Mouse (Mus musculus) lung, adult 2 months (tissue): Measurements from ENCODE around the gene Pnp. TPM values are rescaled to one million over a fixed set of nuclear protein-coding genes. Genes with fewer than 3 reads are reported as not detected.
"Not testable (repeated sequence)": the region's sequence is repeated elsewhere in the genome, so short reads cannot be mapped to it uniquely, and the experiment has no call there.

Source experiments
- DNase-seq: peaks from one replicate; pipeline ENCODE4 v3.0.0; 2022
- H3K4me1 ChIP-seq: fragments of 200-500 bp; 2 replicates; pipeline ENCODE4 v1.6.1; 2011; ENCODE audit warnings: low read length; ENCODE audit not compliant: control insufficient read depth, insufficient read depth
- H3K4me3 ChIP-seq: fragments of 200-500 bp; replicated peaks from 2 replicates; pipeline ENCODE3; 2011; ENCODE audit warnings: low read depth, mild to moderate bottlenecking, control low read depth, low read length; ENCODE audit errors: extremely low read depth
- CTCF ChIP-seq: fragments of 200-500 bp; IDR thresholded peaks from 2 replicates; pipeline ENCODE4 v1.5.1; 2011; ENCODE audit warnings: mild to moderate bottlenecking, low read length, control low read depth; ENCODE audit not compliant: insufficient read depth
- POLR2A ChIP-seq: fragments of 200-500 bp; IDR thresholded peaks from 2 replicates; pipeline ENCODE4 v1.6.1; 2011; ENCODE audit warnings: low read depth, mild to moderate bottlenecking, control low read depth, low read length, borderline replicate concordance; ENCODE audit errors: extremely low read depth
- WGBS: fragments of 180-500 bp; shearing (Covaris S2); methylation state at CpG from one replicate; pipeline ENCODE4 v1.1.7; 2018; 5-methylcytosine and 5-hydroxymethylcytosine counted together
- polyA plus RNA-seq: library from polyadenylated mRNA; depleted of rRNA; stranded (reverse); fragments of >200 nt; gene quantifications from 2 replicates; pipeline ENCODE4 v1.2.3, GENCODE M21; 2012

Pnp gene
- polyA plus RNA-seq, 1 experiment: 35.3 TPM

- peak; percentile 21 for DNase-seq
- Histone ChIP-seq H3K4me3 (peak overlapping the region; percentile 72), H3K4me1 (peaks cover 5% of the 10 kb centered on the region; the same call in 1 of the 2 replicates)
- TF ChIP-seq CTCF (no peak), POLR2A (no peak)
- 4% methylated on average over 10 of the region's 10 CpGs for WGBS
Observed at GRCm38 (mm10) chr14:50929951-50930350, 931 bp upstream of the Pnp start.

- Histone ChIP-seq H3K4me1 (peaks cover 5% of the 10 kb centered on the region; the same call in 1 of the 2 replicates), H3K4me3 (peak overlapping the region; percentile 72)
- TF ChIP-seq POLR2A: no peak
- TF ChIP-seq CTCF: no peak
- WGBS: 0% methylated on average over 38 of the region's 38 CpGs
- no peak for DNase-seq
Observed at GRCm38 (mm10) chr14:50930377-50930753, 517 bp upstream of the Pnp start.

DNA sequence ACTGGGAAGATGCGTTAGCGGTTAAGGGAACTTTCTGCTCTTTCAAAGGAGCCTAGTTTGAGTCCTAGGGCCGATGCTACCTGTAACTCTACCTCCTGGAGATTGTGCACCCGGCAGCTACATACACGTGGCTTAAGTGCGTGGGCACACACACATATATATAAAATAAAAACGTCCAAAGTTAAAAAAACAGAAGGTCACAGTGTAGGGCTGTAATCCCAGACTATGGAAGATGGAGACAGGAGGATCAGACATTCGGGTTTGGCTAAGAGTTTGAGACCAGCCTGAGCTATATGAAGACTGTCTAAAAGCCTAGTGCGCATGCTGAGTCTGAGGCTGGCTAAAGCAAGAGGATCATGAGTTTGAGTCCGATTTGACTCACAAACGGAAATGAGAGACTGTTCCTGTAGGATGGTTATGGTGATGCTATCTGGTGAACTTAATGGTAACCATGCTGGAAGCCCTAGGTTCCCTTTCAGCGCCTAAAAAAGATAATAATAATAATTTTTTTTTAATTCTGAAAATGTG, 675 bp downstream of the Pnp start:
- 11% methylated on average over 12 of the region's 12 CpGs for WGBS
- H3K4me1 ChIP-seq: peaks cover 5% of the 10 kb centered on the region; the same call in 1 of the 2 replicates
- DNase-seq: no peak
- TF ChIP-seq CTCF (no peak), POLR2A (no peak)
- H3K4me3 ChIP-seq: peak overlapping the region; percentile 74

DNA sequence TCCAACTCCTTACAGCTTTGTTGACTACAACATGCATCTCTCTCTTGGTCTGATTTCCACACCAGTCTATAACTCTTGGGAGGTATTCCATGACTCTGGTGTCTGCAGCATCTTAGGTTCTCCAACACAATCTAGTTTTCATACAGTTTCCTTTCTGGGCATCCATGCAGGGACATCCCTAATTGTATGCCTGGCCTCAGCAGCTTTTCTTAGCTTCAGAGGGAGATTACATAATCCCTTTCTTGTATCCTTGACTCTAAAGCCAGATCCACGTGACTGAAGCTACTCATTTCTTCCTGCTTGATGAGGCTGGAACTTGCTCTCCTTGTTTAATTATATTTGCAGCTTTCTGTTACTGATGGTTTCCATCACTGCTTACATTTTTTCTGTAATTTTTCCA, 5.8 kb downstream of the Pnp start:
- Histone ChIP-seq H3K4me3 (no peak overlapping the region), H3K4me1 (no peaks in the 10 kb centered on the region)
- no peak for TF ChIP-seq CTCF
- no peak for TF ChIP-seq POLR2A
- WGBS: 32% methylated on average over 1 of the region's 1 CpGs
- DNase-seq: no peak

DNA sequence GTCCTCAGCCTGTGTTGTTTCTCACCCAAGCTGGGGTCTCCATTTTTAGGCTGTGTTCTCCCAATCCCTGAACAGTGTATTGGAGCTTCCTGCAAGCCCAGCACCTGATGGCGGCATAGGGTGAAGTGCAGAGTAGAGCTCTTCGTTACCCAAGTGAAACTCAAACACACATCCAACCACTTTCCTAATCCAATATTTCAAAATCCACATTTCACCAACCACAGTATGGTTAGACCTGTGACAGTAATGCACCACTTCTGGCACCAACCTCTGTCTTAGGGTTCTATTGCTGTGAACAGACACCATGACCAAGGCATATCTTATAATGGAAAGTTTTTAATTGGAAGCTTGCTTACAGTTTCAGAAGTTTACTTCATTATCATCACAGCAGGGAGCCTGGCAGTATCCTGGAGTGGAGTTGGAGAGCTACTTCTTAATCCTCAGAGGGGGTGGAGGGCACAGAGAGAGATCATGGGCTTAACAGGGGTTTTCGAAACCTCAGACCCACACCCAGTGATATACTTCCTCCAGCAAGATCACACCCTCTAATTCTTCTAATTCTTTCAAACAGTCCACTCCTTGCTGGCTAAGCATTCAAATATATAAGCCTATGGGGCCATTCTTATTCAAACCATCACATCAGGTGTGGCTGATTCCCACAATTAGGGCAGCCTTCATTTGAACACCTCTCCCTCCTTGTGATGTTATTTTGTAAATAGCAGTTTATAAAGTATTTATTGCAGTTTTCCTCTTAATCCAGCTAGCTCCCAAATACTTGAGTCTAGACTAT, 7.4 kb downstream of the Pnp start:
- Histone ChIP-seq H3K4me3 (no peak overlapping the region), H3K4me1 (no peaks in the 10 kb centered on the region)
- no peak for DNase-seq
- WGBS: 73% methylated on average over 3 of the region's 3 CpGs
- no peak for TF ChIP-seq POLR2A
- TF ChIP-seq CTCF: no peak

DNA sequence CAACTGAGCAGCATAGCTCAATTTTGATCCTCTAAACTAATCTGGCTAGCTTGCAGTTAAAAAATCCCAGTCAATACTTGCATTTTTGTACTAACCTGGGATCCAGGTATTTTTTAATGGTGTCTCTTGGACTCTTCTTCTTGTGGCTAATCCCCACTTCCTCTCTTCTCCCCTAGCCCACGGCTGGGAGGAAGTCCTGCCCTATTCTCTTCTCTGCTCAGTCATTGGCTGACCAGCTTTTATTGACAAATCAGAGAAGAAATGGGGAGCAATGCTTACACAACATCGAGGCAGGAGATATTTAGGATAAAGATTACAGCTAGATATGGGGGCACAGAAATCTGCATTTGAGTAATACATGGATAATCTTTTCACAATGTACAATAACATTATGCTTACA, 8.1 kb downstream of the Pnp start:
- Histone ChIP-seq H3K4me3 (no peak overlapping the region), H3K4me1 (no peaks in the 10 kb centered on the region)
- no peak for DNase-seq
- TF ChIP-seq CTCF (no peak), POLR2A (no peak)
- 22% methylated on average over 2 of the region's 2 CpGs for WGBS

GRCm38 (mm10) chr14:50943932-50944667, 13.2 kb downstream of the Pnp start, which contains the start of gene Gm49342:
Gm49342 (plus strand) TSS chr14:50944517.
- WGBS: 4% methylated on average over 31 of the region's 31 CpGs
- Histone ChIP-seq H3K4me3 (peak within 1 kb of the TSS; percentile 68), H3K4me1 (peaks cover 5% of the 10 kb centered on the region)
- TF ChIP-seq CTCF (no peak), POLR2A (peak; percentile 99)
- DNase-seq: peak; percentile 98

- H3K4me3 ChIP-seq: peak overlapping the region; percentile 62
- H3K4me1 ChIP-seq, DNase-seq: not testable (repeated sequence)
- under 1% methylated on average over 15 of the region's 15 CpGs for WGBS
Observed at GRCm38 (mm10) chr14:50944668-50945033, 13.8 kb downstream of the Pnp start.

GRCm38 (mm10) chr14:50945081-50945480, 14.2 kb downstream of the Pnp start:
- WGBS: 2% methylated on average over 6 of the region's 6 CpGs
- not testable (repeated sequence) for H3K4me1 ChIP-seq, DNase-seq
- H3K4me3 ChIP-seq: peak overlapping the region; percentile 68

DNA sequence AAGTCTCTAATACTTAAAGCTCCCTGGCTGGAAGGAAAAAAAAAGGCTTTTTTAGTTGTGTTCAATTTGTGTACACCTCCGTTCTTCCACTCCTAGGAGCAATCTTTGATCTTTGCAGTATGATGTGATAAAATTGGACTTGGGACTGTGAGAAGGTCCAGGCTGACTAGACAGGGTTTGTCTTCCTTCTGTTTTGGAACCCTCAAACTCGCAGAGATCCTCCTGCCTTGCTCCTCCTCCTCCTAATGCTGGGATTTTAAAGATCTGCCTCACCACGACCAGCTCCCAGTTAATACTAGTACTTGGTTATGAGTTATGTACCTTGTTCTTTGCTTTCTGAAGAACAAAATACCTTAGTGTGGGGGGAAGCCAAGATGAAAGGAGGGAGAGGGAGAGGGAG, 14.6 kb downstream of the Pnp start:
- H3K4me3 ChIP-seq: peak overlapping the region; percentile 21
- 9% methylated on average over 3 of the region's 3 CpGs for WGBS
- H3K4me1 ChIP-seq, DNase-seq: not testable (repeated sequence)
